Mouse (Mus musculus) MN1 (cell line): ENCODE data around the gene Slc2a8.

ENCODE experiments used
- DNase-seq: peaks from one replicate; pipeline ENCODE4 v3.0.0-alpha.2; 2016; ENCODE audit warnings: low spot score

Gene Slc2a8

DNA sequence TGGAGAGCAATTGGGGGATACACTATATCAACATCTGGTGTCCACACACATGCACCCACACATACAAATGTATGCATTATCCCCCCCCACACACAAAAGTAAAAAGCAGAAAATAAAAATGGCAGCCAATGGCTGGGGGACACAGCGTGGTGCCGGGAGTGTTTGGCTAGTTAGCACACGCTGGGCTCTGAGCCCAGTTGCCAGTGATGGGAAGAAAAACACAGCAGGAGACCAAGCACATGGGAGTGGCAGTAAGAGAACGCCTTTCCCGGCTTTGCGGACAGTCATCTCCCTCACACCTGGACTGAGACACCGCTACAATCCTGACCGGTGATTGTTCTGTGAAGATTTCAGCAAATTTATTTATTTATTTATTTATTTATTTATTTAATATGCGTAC, 10.6 kb downstream of the Slc2a8 start:
- DNase-seq, result no peak

DNA sequence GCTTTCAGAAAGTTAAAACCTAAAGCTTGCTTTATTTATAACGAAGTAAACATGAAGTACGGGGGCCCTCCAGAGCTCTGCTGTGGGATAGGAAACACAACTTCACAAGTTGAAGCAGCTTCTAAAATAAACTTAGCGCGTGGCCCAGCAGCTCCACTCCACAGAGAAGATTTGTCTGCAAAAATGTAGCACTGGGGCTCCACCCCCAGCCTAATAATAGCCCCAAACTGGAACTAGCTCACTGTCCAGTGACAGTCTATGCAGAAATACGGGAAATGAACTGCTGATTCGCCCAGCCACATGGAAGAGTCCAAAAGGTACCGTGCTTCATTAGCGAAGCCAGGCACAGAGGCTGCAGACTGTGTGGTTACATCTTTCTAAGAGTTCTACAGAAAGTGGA, 12.6 kb downstream of the Slc2a8 start:
- DNase-seq, result no peak

- DNase-seq, result no peak
These were observed 13.8 kb downstream of the Slc2a8 start for GRCm38 (mm10) chr2:32968024-32968614.

DNA sequence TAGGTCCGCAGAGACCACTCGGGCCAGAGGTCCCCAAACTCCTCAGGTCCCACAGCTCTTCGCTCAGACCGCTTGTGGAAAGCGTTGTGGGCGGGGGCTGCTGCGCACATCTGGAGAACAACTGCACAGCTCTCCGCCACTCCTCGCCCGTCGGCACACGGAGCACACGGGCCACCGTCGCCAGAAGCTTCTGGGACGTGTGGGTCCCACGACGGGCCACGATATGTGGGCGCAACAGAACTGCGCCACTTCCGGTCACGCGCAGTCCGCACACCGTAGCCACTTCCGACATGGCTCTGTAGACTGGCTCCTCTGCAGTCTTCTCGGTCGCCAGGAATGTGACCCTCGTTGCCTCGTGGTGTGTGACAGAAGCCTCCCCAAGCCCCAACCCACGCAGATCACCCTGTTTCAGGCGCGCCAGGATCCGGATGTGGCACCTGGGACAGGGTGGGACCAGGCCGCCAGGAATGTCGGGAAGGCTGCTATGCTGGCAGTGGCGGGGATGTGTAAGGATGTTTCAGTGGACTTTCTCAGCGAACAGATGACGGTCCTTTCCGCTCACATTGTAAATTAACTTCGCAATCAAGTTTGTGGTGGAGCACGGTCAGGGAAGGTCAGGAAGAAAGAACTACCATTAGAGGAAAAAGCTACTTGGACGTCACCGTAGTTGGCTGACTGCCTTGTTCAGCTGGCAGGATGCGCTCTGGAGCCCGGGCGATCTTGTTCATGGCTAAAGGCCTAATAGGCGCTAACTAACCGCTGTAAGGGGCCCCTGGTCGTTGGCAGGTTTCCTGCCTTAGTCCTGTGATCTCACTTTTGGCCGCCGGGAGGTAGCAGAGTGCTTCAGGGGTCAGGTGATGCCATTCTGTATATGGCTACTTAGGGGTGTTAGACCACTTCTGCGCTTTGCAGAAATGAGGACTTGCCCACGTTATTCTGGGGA, 14.9 kb downstream of the Slc2a8 start:
- peak; percentile 90 for DNase-seq

DNA sequence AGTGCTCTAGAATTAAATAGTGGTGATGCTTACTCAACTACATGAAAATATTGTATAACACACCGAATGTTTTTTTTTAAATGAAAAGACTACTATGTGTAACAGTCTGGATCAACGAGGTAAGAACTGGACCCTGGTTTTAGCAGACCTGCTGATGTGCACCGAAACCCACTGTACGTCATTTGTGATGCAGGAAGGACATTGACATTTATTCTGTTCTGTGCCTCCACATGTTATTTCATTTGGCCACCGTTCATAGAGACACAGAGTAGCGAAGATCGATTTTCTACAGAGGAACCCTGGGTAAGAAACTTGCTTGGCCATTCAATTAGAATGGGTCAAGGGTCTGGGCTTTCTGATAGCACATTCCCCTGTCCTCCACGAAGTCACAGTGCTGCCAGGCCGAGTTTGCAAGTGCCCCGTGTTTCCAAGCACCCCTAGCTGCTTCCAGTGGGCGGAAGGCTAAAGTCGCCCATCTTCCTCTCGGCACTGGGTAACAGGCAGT, 15.6 kb downstream of the Slc2a8 start:
- no peak for DNase-seq

GRCm38 (mm10) chr2:32965511-32966183, 16.2 kb downstream of the Slc2a8 start:
- DNase-seq, result peak; percentile 39

GRCm38 (mm10) chr2:32964659-32965457, 17.0 kb downstream of the Slc2a8 start:
- peak; percentile 32 for DNase-seq

DNA sequence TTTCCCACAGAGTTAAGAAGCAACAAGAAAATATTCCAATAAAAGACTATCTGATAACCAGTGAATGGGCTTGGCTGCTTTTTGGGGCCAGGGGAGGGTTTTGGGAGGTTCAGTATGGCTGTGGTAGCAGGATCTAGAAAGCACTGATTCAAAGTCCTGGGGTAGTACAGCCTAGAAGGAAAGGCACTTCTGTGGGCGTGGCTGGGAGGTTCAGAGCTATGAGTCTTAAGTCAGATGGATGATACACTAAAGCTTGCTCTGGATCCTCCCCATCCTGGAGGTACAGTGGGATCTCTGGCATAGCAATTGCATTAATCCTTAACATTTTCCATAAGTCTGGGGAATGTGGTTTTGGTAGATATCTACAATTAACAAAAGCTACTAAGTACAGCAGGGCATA, 17.9 kb downstream of the Slc2a8 start:
- peak; percentile 25 for DNase-seq

- no peak for DNase-seq
These were observed 18.3 kb downstream of the Slc2a8 start for GRCm38 (mm10) chr2:32963544-32963943.

- no peak for DNase-seq
These were observed 19.0 kb downstream of the Slc2a8 start for GRCm38 (mm10) chr2:32962875-32963220.

GRCm38 (mm10) chr2:32962062-32962874, 19.6 kb downstream of the Slc2a8 start:
- DNase-seq, result peak; percentile 49

DNA sequence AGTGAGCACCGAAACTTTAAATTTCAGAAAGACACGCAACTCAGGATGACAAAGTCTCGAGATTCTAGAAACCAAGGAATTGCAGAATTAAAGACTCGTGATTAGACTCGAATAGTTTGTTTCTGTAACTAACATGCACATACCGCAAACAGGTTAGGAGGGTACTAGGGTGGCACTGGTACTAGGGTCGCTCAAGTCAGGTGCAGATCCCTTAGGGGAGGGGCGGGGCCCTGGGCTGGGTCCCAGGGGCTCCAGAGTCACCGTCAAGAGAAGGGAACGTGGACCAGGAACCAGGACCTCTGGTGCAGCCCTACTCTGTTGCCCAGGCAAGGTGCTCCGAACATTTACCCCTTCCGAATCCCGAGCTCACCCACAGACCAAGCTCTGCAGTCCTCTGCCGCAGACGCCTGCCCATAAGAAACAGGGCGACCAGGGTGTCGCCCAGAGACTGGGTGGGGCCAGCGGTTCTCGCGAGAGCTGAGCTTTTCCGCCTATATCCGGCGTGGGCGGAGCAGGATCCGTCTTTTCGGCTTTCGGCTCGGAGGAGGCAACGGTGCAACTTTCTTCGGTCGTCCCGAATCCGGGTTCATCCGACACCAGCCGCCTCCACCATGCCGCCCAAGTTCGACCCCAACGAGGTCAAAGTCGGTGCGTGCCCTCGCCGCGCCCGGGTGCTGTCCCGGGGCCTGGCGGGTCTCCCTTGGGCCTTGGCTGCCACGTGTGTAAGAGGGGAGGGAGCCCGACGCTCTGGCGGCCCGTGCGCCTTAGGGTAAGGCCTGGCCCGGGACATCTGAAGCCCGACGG, 20.5 kb downstream of the Slc2a8 start, which contains the start of the genes Rpl12 and Lrsam1:
TSS of gene Rpl12 (plus strand) at position 368 of the 804 bp plus-strand sequence.
TSS of gene Lrsam1 (minus strand) at position 423 of the 804 bp plus-strand sequence.
- DNase-seq, result peak; percentile 96

- DNase-seq, result peak; percentile 32
These were observed 21.6 kb downstream of the Slc2a8 start for GRCm38 (mm10) chr2:32960273-32960672.

- DNase-seq, result peak; percentile 21
These were observed 24.5 kb downstream of the Slc2a8 start for GRCm38 (mm10) chr2:32957344-32957743.

- no peak for DNase-seq
These were observed 27.3 kb downstream of the Slc2a8 start for GRCm38 (mm10) chr2:32954581-32954980.

- no peak for DNase-seq
These were observed 34.4 kb downstream of the Slc2a8 start for GRCm38 (mm10) chr2:32947454-32947853.

DNA sequence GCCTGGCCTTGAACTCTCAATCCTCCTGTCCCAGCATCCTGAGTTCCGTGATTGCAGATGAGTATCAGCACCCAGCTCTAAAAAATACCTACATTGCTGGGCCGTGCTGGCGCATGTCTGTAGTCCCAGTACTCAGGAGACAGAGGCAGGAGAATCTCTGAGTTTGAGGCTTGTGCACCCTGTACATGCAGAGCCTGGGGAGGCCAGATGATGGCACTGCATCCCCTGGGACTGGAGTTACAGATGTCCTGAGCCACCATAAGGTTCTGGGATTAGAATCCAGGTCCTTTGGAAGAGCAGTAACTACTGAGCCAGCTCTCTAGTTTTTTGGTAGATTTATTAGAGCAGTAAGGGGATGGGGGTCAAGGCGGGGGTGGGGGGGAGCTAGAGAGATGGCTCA, 41.4 kb downstream of the Slc2a8 start:
- no peak for DNase-seq

GRCm38 (mm10) chr2:32939418-32939817, 42.5 kb downstream of the Slc2a8 start:
- DNase-seq, result peak; percentile 26

DNA sequence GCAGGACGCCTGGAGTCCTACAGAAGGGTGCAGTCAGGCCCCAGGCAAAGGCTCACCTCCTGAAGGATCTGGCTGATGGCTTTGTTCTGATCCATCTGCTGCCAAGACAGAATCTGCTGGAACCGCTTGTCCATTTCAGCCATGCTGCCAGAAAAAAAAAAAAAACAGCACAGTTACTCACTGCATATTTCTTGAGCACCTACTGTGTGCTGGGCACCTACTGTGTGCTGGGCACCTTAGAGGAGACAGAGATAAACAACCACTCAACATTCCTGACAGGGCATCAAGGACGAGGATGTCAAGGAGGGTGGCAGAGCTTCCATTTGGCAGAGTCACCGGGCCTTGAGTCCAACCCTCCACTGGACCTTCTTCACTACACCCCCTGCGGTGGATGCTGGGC, 43.1 kb downstream of the Slc2a8 start:
- DNase-seq, result no peak

DNA sequence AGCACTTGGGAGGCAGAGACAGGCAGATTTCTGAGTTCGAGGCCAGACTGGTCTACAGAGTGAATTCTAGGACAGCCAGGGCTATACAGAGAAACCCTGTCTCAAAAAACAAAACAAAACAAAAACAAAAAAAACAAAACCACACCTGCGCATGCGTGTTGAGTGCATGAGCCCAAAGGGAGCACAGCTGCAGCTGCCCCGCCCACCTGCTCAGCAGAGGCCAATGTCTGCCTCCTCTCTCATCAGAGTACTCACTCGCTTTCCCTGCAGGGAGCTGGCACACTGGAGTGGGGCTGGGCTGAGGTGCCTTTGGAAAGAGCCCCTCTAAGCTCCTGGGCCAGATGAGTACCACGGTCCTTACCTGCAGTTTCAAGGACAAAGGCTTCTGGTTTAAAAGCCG, 50.2 kb downstream of the Slc2a8 start:
- no peak for DNase-seq
